Mouse (Mus musculus) small intestine, adult 2 months (tissue): ENCODE measurements around the gene Card19.

Experiments
- CTCF ChIP-seq: fragments of 200-500 bp; IDR thresholded peaks from 2 replicates; pipeline ENCODE4 v1.5.1; 2012; ENCODE audit warnings: low read depth, mild to moderate bottlenecking, control low read depth, inconsistent platforms, low read length, moderate library complexity, mixed read lengths; ENCODE audit not compliant: insufficient replicate concordance, insufficient read length; ENCODE audit errors: extremely low read depth
- POLR2A ChIP-seq: fragments of 200-500 bp; IDR thresholded peaks from 2 replicates; pipeline ENCODE4 v1.6.1; 2012; ENCODE audit warnings: low read depth, mild to moderate bottlenecking, control low read depth, inconsistent platforms, low read length, moderate library complexity

- TF ChIP-seq POLR2A = no peak
- peak; percentile 29; the same call in 1 of the 2 replicates for TF ChIP-seq CTCF
Observed at GRCm38 (mm10) chr13:49156645-49157044, 59.2 kb downstream of the Card19 start.
